Mouse (Mus musculus): ENCODE results near the gene Rnf217. TPM values are rescaled to one million over a fixed set of nuclear protein-coding genes. Genes with fewer than 3 reads are reported as not detected.

Rnf217 gene
- polyA plus RNA-seq, 1 experiment from 2014 or later, result 0.68 TPM

- H3K4me1 ChIP-seq (ENCODE audit: control insufficient read depth, insufficient read depth, low read length), result no peaks in the 10 kb centered on the region
- ATAC-seq (replicated peaks; ENCODE audit: extremely low read depth, insufficient read depth, low FRiP score), result no peak
- 83% methylated on average over 2 of the region's 2 CpGs for WGBS
- no peaks in the 10 kb centered on the region for H3K36me3 ChIP-seq (ENCODE audit: control insufficient read depth, insufficient read depth)
- no peaks in the 10 kb centered on the region for H3K9me3 ChIP-seq (replicated peaks; ENCODE audit: control insufficient read depth, low read length)
- no peak overlapping the region for H3K4me2 ChIP-seq (ENCODE audit: low read depth, low read length)
- H3K27me3 ChIP-seq (ENCODE audit: control insufficient read depth, insufficient read depth, low read length), result no peaks in the 10 kb centered on the region
- H3K27ac ChIP-seq (ENCODE audit: low read length), result no peak overlapping the region
- H3K9ac ChIP-seq (ENCODE audit: low read length), result no peak overlapping the region
- H3K4me3 ChIP-seq (ENCODE audit: low read length), result no peak overlapping the region
These were observed 112.1 kb downstream of the Rnf217 start for GRCm38 (mm10) chr10:31496931-31497330.

GRCm38 (mm10) chr10:31495826-31496225 lies 113.2 kb downstream of the Rnf217 start:
- no peaks in the 10 kb centered on the region for H3K36me3 ChIP-seq (ENCODE audit: control insufficient read depth, insufficient read depth)
- ATAC-seq (replicated peaks; ENCODE audit: extremely low read depth, insufficient read depth, low FRiP score), result no peak
- H3K4me3 ChIP-seq (ENCODE audit: low read length), result no peak overlapping the region
- H3K4me1 ChIP-seq (ENCODE audit: control insufficient read depth, insufficient read depth, low read length), result no peaks in the 10 kb centered on the region
- H3K27me3 ChIP-seq (ENCODE audit: control insufficient read depth, insufficient read depth, low read length), result no peaks in the 10 kb centered on the region
- no peak overlapping the region for H3K27ac ChIP-seq (ENCODE audit: low read length)
- no peak overlapping the region for H3K9ac ChIP-seq (ENCODE audit: low read length)
- no peaks in the 10 kb centered on the region for H3K9me3 ChIP-seq (replicated peaks; ENCODE audit: control insufficient read depth, low read length)
- WGBS, result 79% methylated on average over 3 of the region's 3 CpGs
- H3K4me2 ChIP-seq (ENCODE audit: low read depth, low read length), result no peak overlapping the region

- ATAC-seq (replicated peaks; ENCODE audit: extremely low read depth, insufficient read depth, low FRiP score), result no peak
- Histone ChIP-seq H3K27ac (ENCODE audit: low read length) (no peak overlapping the region), H3K9me3 (replicated peaks; ENCODE audit: control insufficient read depth, low read length) (no peaks in the 10 kb centered on the region), H3K27me3 (ENCODE audit: control insufficient read depth, insufficient read depth, low read length) (no peaks in the 10 kb centered on the region), H3K4me3 (ENCODE audit: low read length) (no peak overlapping the region), H3K36me3 (ENCODE audit: control insufficient read depth, insufficient read depth) (peaks cover 2% of the 10 kb centered on the region; the same call in 1 of the 2 replicates), H3K4me2 (ENCODE audit: low read depth, low read length) (no peak overlapping the region), H3K9ac (ENCODE audit: low read length) (no peak overlapping the region), H3K4me1 (ENCODE audit: control insufficient read depth, insufficient read depth, low read length) (no peaks in the 10 kb centered on the region)
- 81% methylated on average over 1 of the region's 1 CpGs for WGBS
These were observed 114.7 kb downstream of the Rnf217 start for GRCm38 (mm10) chr10:31494296-31494695.

GRCm38 (mm10) chr10:31467043-31467898 lies 141.7 kb downstream of the Rnf217 start:
- Histone ChIP-seq H3K4me1 (ENCODE audit: control insufficient read depth, insufficient read depth, low read length) (no peaks in the 10 kb centered on the region), H3K27ac (ENCODE audit: low read length) (no peak overlapping the region), H3K36me3 (ENCODE audit: control insufficient read depth, insufficient read depth) (no peaks in the 10 kb centered on the region), H3K4me2 (ENCODE audit: low read depth, low read length) (no peak overlapping the region), H3K9ac (ENCODE audit: low read length) (no peak overlapping the region), H3K27me3 (ENCODE audit: control insufficient read depth, insufficient read depth, low read length) (no peaks in the 10 kb centered on the region), H3K4me3 (ENCODE audit: low read length) (no peak overlapping the region), H3K9me3 (replicated peaks; ENCODE audit: control insufficient read depth, low read length) (no peaks in the 10 kb centered on the region)
- 50% methylated on average over 10 of the region's 10 CpGs for WGBS
- ATAC-seq (replicated peaks; ENCODE audit: extremely low read depth, insufficient read depth, low FRiP score), result no peak

GRCm38 (mm10) chr10:31465840-31466541 lies 143.0 kb downstream of the Rnf217 start:
- Histone ChIP-seq H3K4me3 (ENCODE audit: low read length) (no peak overlapping the region), H3K4me2 (ENCODE audit: low read depth, low read length) (no peak overlapping the region), H3K36me3 (ENCODE audit: control insufficient read depth, insufficient read depth) (no peaks in the 10 kb centered on the region), H3K27ac (ENCODE audit: low read length) (no peak overlapping the region), H3K4me1 (ENCODE audit: control insufficient read depth, insufficient read depth, low read length) (no peaks in the 10 kb centered on the region), H3K9me3 (replicated peaks; ENCODE audit: control insufficient read depth, low read length) (no peaks in the 10 kb centered on the region), H3K9ac (ENCODE audit: low read length) (no peak overlapping the region), H3K27me3 (ENCODE audit: control insufficient read depth, insufficient read depth, low read length) (no peaks in the 10 kb centered on the region)
- WGBS, result 80% methylated on average over 6 of the region's 6 CpGs
- no peak for ATAC-seq (replicated peaks; ENCODE audit: extremely low read depth, insufficient read depth, low FRiP score)

GRCm38 (mm10) chr10:31465424-31465823 lies 143.6 kb downstream of the Rnf217 start:
- Histone ChIP-seq H3K4me2 (ENCODE audit: low read depth, low read length) (no peak overlapping the region), H3K27me3 (ENCODE audit: control insufficient read depth, insufficient read depth, low read length) (no peaks in the 10 kb centered on the region), H3K27ac (ENCODE audit: low read length) (no peak overlapping the region), H3K9ac (ENCODE audit: low read length) (no peak overlapping the region), H3K36me3 (ENCODE audit: control insufficient read depth, insufficient read depth) (no peaks in the 10 kb centered on the region), H3K9me3 (replicated peaks; ENCODE audit: control insufficient read depth, low read length) (no peaks in the 10 kb centered on the region), H3K4me1 (ENCODE audit: control insufficient read depth, insufficient read depth, low read length) (no peaks in the 10 kb centered on the region), H3K4me3 (ENCODE audit: low read length) (no peak overlapping the region)
- 58% methylated on average over 4 of the region's 4 CpGs for WGBS
- no peak for ATAC-seq (replicated peaks; ENCODE audit: extremely low read depth, insufficient read depth, low FRiP score)

- Histone ChIP-seq H3K9me3 (replicated peaks; ENCODE audit: control insufficient read depth, low read length) (no peaks in the 10 kb centered on the region), H3K9ac (ENCODE audit: low read length) (no peak overlapping the region), H3K27me3 (ENCODE audit: control insufficient read depth, insufficient read depth, low read length) (no peaks in the 10 kb centered on the region), H3K36me3 (ENCODE audit: control insufficient read depth, insufficient read depth) (no peaks in the 10 kb centered on the region), H3K27ac (ENCODE audit: low read length) (no peak overlapping the region), H3K4me2 (ENCODE audit: low read depth, low read length) (no peak overlapping the region), H3K4me3 (ENCODE audit: low read length) (no peak overlapping the region), H3K4me1 (ENCODE audit: control insufficient read depth, insufficient read depth, low read length) (no peaks in the 10 kb centered on the region)
- WGBS, result 81% methylated on average over 2 of the region's 2 CpGs
- ATAC-seq (replicated peaks; ENCODE audit: extremely low read depth, insufficient read depth, low FRiP score), result no peak
These were observed 145.9 kb downstream of the Rnf217 start for GRCm38 (mm10) chr10:31463044-31463443.

GRCm38 (mm10) chr10:31456806-31457205 lies 152.2 kb downstream of the Rnf217 start:
- H3K27ac ChIP-seq (ENCODE audit: low read length), result no peak overlapping the region
- ATAC-seq (replicated peaks; ENCODE audit: extremely low read depth, insufficient read depth, low FRiP score), result no peak
- 36% methylated on average over 1 of the region's 1 CpGs for whole genome bisulfite sequencing

GRCm38 (mm10) chr10:31447083-31447482 lies 161.9 kb downstream of the Rnf217 start:
- ATAC-seq (replicated peaks; ENCODE audit: extremely low read depth, insufficient read depth, low FRiP score), result no peak
- Histone ChIP-seq H3K27ac (ENCODE audit: low read length) (no peak overlapping the region), H3K4me3 (ENCODE audit: low read length) (no peak overlapping the region), H3K27me3 (ENCODE audit: control insufficient read depth, insufficient read depth, low read length) (no peaks in the 10 kb centered on the region), H3K4me1 (ENCODE audit: control insufficient read depth, insufficient read depth, low read length) (no peaks in the 10 kb centered on the region), H3K36me3 (ENCODE audit: control insufficient read depth, insufficient read depth) (no peaks in the 10 kb centered on the region), H3K9ac (ENCODE audit: low read length) (no peak overlapping the region), H3K4me2 (ENCODE audit: low read depth, low read length) (no peak overlapping the region), H3K9me3 (replicated peaks; ENCODE audit: control insufficient read depth, low read length) (no peaks in the 10 kb centered on the region)
- WGBS, result 19% methylated on average over 1 of the region's 1 CpGs

More at GRCm38 (mm10) chr10:31456806-31457205, 152.2 kb downstream of the Rnf217 start:
- no peaks in the 10 kb centered on the region for H3K4me1 ChIP-seq (ENCODE audit: control insufficient read depth, insufficient read depth, low read length)
- H3K9ac ChIP-seq (ENCODE audit: low read length), result no peak overlapping the region
- H3K4me3 ChIP-seq (ENCODE audit: low read length), result no peak overlapping the region
- no peak overlapping the region for H3K4me2 ChIP-seq (ENCODE audit: low read depth, low read length)
- no peaks in the 10 kb centered on the region for H3K36me3 ChIP-seq (ENCODE audit: control insufficient read depth, insufficient read depth)
- no peaks in the 10 kb centered on the region for H3K27me3 ChIP-seq (ENCODE audit: control insufficient read depth, insufficient read depth, low read length)
- H3K9me3 ChIP-seq (replicated peaks; ENCODE audit: control insufficient read depth, low read length), result no peaks in the 10 kb centered on the region

Data from heart, embryonic 16.5 days (tissue).